Mouse (Mus musculus): Measurements from ENCODE around the gene Gm11168. TPM values are rescaled to one million over a fixed set of nuclear protein-coding genes. Genes with fewer than 3 reads are reported as not detected.
"Not testable (repeated sequence)": the region's sequence is repeated elsewhere in the genome, so short reads cannot be mapped to it uniquely, and the experiment has no call there.

Gm11168 gene
- total RNA-seq, 2 experiments from 2014 or later = not detected

DNA sequence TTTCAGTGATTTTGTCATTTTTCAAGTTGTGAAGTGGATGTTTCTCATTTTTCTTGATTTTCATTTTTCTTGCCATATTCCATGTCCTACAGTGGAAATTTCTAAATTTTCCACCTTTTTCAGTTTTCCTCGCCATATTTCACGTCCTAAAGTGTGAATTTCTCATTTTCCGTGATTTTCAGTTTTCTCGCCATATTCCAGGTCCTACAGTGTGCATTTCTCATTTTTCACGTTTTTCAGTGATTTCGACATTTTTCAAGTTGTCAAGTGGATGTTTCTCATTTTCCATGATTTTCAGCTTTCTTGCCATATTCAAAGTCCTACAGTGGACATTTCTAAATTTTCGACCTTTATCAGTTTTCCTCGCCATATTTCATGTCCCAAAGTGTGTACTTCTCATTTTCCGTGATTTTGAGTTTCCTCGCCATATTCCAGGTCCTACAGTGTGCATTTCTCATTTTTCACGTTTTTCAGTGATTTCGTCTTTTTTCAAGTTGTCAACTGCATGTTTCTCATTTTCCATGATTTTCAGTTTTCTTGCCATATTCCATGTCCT, 21.8 kb downstream of the Gm11168 start, which contains the start of gene Gm10717:
Gm10717 (plus strand) TSS at position 506 of the 556 bp plus-strand sequence.
- peak; percentile 47 to 54 for DNase-seq (ENCODE audit: low spot score in 2 of 2)

DNA sequence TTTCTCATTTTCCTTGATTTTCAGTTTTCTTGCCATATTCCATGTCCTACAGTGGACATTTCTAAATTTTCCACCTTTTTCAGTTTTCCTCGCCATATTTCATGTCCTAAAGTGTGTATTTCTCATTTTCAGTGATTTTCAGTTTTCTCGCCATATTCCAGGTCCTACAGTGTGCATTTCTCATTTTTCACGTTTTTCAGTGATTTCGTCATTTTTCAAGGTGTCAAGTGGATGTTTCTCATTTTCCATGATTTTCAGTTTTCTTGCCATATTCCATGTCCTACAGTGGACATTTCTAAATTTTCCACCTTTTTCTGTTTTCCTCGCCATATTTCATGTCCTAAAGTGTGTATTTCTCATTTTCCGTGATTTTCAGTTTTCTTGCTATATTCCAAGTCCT, 22.5 kb downstream of the Gm11168 start:
- peak; percentile 76 to 77 for DNase-seq (ENCODE audit: low spot score in 2 of 2)

DNA sequence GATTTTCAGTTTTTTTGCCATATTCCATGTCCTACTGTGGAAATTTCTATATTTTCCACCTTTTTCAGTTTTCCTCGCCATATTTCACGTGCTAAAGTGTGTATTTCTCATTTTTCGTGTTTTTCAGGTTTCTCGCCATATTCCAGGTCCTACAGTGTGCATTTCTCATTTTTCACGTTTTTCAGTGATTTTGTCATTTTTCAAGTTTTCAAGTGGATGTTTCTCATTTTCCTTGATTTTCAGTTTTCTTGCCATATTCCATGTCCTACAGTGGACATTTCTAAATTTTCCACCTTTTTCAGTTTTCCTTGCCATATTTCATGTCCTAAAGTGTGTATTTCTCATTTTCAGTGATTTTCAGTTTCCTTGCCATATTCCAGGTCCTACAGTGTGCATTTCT, 23.0 kb downstream of the Gm11168 start:
- DNase-seq (ENCODE audit: low spot score in 2 of 2) = not testable (repeated sequence)

DNA sequence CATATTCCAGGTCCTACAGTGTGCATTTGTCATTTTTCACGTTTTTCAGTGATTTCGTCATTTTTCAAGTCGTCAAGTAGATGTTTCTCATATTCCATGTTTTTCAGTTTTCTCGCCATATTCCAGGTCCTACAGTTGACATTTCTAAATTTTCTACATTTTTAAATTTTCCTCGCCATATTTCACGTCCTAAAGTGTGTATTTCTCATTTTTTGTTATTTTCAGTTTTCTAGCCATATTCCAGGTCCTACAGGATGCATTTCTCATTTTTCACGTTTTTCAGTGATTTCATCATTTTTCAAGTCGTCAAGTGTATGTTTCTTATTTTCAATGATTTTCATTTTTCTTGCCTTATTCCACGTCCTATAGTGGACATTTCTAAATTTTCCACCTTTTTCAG, 23.6 kb downstream of the Gm11168 start:
- DNase-seq (ENCODE audit: low spot score in 2 of 2) = not testable (repeated sequence)

DNA sequence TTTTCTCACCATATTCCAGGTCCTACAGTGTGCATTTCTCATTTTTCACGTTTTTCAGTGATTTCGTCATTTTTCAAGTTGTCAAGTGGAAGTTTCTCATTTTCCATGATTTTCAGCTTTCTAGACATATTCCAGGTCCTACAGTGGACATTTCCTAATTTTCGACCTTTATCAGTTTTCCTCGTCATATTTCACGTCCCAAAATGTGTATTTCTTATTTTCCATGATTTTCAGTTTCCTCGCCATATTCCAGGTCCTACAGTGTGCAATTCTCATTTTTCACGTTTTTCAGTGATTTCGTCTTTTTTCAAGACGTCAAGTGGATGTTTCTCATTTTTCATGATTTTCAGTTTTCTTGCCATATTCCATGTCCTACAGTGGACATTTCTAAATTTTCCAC, 24.1 kb downstream of the Gm11168 start:
- DNase-seq (ENCODE audit: low spot score in 2 of 2) = not testable (repeated sequence)

DNA sequence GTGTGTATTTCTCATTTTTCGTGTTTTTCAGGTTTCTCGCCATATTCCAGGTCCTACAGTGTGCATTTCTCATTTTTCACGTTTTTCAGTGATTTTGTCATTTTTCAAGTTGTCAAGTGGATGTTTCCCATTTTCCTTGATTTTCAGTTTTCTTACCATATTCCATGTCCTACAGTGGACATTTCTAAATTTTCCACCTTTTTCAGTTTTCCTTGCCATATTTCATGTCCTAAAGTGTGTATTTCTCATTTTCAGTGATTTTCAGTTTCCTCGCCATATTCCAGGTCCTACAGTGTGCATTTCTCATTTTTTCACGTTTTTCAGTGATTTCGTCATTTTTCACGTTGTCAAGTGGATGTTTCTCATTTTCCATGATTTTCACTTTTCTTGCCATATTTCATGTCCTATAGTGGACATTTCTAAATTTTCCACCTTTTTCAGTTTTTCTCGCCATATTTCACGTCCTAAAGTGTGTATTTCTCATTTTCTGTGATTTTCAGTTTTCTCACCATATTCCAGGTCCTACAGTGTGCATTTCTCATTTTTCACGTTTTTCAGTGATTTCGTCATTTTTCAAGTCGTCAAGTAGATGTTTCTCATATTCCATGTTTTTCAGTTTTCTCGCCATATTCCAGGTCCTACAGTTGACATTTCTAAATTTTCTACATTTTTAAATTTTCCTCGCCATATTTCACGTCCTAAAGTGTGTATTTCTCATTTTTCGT, 26.3 kb downstream of the Gm11168 start:
- peak; percentile 22 to 27 for DNase-seq (ENCODE audit: low spot score in 2 of 2)

DNA sequence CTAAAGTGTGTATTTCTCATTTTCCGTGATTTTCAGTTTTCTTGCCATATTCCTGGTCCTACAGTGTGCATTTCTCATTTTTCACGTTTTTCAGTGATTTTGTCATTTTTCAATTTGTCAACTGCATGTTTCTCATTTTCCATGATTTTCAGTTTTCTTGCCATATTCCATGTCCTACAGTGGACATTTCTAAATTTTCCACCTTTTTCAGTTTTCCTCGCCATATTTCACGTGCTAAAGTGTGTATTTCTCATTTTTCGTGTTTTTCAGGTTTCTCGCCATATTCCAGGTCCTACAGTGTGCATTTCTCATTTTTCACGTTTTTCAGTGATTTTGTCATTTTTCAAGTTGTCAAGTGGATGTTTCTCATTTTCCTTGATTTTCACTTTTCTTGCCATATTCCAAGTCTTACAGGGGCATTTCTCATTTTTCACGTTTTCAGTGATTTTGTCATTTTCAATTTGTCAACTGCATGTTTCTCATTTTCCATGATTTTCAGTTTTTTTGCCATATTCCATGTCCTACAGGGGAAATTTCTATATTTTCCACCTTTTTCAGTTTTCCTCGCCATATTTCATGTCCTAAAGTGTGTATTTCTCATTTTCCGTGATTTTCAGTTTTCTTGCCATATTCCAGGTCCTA, 27.7 kb downstream of the Gm11168 start:
- not testable (repeated sequence) for DNase-seq (ENCODE audit: low spot score in 2 of 2)

DNA sequence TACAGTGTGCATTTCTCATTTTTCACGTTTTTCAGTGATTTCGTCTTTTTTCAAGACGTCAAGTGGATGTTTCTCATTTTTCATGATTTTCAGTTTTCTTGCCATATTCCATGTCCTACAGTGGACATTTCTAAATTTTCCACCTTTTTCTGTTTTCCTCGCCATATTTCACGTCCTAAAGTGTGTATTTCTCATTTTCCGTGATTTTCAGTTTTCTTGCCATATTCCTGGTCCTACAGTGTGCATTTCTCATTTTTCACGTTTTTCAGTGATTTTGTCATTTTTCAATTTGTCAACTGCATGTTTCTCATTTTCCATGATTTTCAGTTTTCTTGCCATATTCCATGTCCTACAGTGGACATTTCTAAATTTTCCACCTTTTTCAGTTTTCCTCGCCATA, 31.2 kb downstream of the Gm11168 start, which contains the start of gene Gm17535:
Gm17535 (plus strand) TSS at position 301 of the 400 bp plus-strand sequence.
- not testable (repeated sequence) for DNase-seq (ENCODE audit: low spot score in 2 of 2)

DNA sequence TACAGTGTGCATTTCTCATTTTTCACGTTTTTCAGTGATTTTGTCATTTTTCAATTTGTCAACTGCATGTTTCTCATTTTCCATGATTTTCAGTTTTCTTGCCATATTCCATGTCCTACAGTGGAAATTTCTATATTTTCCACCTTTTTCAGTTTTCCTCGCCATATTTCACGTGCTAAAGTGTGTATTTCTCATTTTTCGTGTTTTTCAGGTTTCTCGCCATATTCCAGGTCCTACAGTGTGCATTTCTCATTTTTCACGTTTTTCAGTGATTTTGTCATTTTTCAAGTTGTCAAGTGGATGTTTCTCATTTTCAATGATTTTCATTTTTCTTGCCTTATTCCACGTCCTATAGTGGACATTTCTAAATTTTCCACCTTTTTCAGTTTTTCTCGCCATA, 33.4 kb downstream of the Gm11168 start, which contains the start of gene Gm10715:
Gm10715 (plus strand) TSS at position 301 of the 400 bp plus-strand sequence.
- DNase-seq (ENCODE audit: low spot score in 2 of 2) = not testable (repeated sequence)

DNA sequence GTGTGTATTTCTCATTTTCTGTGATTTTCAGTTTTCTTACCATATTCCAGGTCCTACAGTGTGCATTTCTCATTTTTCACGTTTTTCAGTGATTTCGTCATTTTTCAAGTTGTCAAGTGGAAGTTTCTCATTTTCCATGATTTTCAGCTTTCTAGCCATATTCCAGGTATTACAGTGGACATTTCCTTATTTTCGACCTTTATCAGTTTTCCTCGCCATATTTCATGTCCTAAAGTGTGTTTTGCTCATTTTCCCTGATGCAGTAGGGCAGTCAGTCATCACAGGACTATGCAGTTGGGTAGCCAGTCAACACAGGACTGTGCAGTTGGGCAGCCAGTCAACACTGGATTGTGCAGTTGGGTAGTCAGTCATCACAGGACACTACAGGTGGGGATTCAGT, 35.0 kb downstream of the Gm11168 start:
- DNase-seq (ENCODE audit: low spot score in 2 of 2) = not testable (repeated sequence)

Small RNA genes within 50 kb of the gene (microRNA-seq; reads per million reads assigned to microRNA genes)
- gene Mir101c = 0 reads per million in 2 experiments

Other genes with a start within 250 kb of the Gm11168 start
- gene Gm10722, start 2.4 kb upstream of the Gm11168 start, total RNA-seq (2021) = not detected
- not detected for gene Gm10721, start 9.8 kb downstream of the Gm11168 start, total RNA-seq (2021)
- not detected for gene Gm10720, start 12.3 kb downstream of the Gm11168 start, total RNA-seq (2021)
- gene Gm10719, start 14.1 kb downstream of the Gm11168 start, total RNA-seq (2021) = not detected
- gene Gm10718, start 20.2 kb downstream of the Gm11168 start, total RNA-seq (2021) = under 1 TPM in 1 of 2 experiments, not detected in 1; 0.87 TPM
- gene Gm10717, start 22.1 kb downstream of the Gm11168 start, total RNA-seq (2021) = not detected
- not detected for gene Gm17535, start 31.3 kb downstream of the Gm11168 start, total RNA-seq (2021)
- not detected for gene Gm10715, start 33.5 kb downstream of the Gm11168 start, total RNA-seq (2021)

Data from layer of hippocampus, adult 18-20 months (tissue).